Mouse (Mus musculus): ENCODE measurements around the gene 1700023F06Rik. TPM values are rescaled to one million over a fixed set of nuclear protein-coding genes. Genes with fewer than 3 reads are reported as not detected.

1700023F06Rik gene
- polyA plus RNA-seq (2012; rRNA removed; ENCODE audit: low replicate concordance) = 0.24 and 0.34 TPM in 2 replicates

DNA sequence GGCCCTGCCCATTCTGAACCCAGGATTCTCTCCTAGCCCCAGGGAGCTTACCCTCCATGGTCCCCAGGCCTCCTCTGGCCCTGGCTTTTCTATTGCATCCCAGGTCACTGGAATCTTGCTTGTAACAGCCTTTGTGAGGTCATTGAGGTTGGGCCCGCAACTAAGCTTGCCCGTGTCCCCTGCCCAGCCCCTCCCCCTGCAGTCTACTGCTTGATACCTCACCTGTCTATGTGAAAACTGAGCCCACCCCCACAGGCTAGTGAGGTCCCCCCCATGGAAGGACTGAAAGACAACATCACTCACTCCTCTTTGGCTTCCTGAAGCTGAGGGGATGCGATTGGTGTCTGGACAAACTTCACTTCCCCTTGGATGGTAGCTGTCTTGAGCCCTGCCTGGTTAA lies at the start of gene 1700023F06Rik:
TSS of gene 1700023F06Rik (minus strand) at position 101 of the 400 bp plus-strand sequence.

DNA sequence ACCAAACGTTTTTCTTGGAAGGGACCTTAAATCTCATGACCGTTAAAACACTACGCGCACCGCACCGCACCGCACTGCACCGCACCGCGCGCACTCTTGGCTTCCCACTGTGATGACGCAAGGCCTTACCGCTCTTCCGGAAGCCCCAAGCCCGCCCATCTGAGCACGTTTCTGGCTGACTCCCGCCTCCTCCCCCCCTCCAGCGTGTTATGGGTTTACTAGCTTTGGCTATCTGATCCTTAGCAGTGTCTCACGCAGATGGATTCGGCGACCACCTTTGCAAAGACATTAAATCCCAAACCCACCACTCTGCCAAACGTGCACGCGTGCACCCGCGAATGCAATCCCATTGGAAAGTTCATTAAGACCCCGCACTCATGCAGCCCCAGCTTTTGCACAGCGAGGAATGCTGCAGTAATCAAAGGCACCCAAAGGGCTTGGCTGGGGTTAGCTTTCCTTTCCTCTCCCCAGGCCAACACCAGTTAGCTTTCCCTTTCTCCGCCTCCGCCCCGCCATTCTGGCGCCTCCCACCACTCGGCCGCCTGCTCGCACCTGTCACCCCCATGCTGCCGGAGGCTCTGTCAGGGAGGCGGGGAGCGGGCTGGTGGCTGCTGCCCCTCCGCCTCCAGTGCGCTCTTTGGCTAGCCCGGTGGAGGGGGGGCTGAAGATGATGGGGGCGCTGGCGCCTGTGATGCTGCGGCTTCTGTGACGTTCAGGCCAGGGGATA lies 9.6 kb upstream of the 1700023F06Rik start, which contains the start of gene Spata32:
TSS of gene Spata32 (minus strand) at position 643 of the 727 bp plus-strand sequence.

DNA sequence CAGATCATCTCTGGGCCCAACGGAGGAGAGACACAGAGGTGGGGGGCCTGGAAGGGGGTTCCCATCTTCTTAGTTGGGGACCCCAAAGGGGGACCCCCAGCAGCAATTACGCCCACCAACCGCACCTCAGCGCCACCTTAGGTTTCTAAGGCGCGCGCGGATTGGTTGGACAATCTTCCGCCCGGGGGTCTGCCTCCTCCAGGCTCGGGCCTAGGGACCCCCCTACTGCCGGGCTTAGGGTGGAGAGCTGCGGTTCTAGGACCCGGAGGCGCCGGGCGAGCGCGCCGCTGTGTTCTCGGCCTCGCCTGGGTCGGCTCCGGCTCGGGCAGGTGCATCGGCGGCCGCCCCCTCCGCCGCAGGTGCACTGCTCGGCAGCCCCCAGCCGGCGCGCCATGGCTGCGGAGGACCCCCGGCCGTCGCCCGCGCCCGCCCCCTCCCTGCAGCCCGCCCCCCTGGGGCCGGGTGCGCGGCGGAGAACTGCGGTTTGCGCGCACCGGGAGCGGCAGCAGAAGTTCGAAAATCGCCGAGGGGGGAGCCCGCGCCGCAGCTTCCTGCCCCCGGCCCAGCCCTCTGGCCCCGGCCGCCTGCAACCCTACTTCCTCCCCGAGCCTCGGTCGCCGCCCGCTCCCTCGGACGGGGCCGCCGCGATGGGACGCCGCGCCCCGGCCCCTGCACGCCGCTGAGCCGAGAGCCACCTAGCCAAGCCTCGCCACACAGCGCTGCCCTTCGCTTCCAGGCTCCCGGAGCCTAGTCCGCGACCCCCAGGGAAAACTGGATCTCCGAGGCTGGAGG lies 37.7 kb downstream of the 1700023F06Rik start, which contains the start of gene Fmnl1:
TSS of gene Fmnl1 (plus strand) at position 614 of the 792 bp plus-strand sequence.

Other genes with a start within 250 kb of the 1700023F06Rik start
- gene Nmt1, start 180.4 kb downstream of the 1700023F06Rik start, polyA plus RNA-seq (2012; rRNA removed; ENCODE audit: low replicate concordance) = 62.6 and 79.6 TPM in 2 replicates
- gene Dcakd, start 180.2 kb downstream of the 1700023F06Rik start, polyA plus RNA-seq (2012; rRNA removed; ENCODE audit: low replicate concordance) = 73.9 and 113 TPM in 2 replicates
- gene Plcd3, start 106.9 kb downstream of the 1700023F06Rik start, polyA plus RNA-seq (2012; rRNA removed; ENCODE audit: low replicate concordance) = 17.3 and 39.0 TPM in 2 replicates
- 112 and 241 TPM in 2 replicates for gene Acbd4, start 106.9 kb downstream of the 1700023F06Rik start, polyA plus RNA-seq (2012; rRNA removed; ENCODE audit: low replicate concordance)
- gene Hexim1, start 92.3 kb downstream of the 1700023F06Rik start, polyA plus RNA-seq (2012; rRNA removed; ENCODE audit: low replicate concordance) = 19.2 and 30.7 TPM in 2 replicates
- 6.4 and 7.4 TPM in 2 replicates for gene Hexim2, start 76.1 kb downstream of the 1700023F06Rik start, polyA plus RNA-seq (2012; rRNA removed; ENCODE audit: low replicate concordance)
- 15.2 and 22.9 TPM in 2 replicates for gene Fmnl1, start 37.5 kb downstream of the 1700023F06Rik start, polyA plus RNA-seq (2012; rRNA removed; ENCODE audit: low replicate concordance)
- gene Spata32, start 9.9 kb upstream of the 1700023F06Rik start, polyA plus RNA-seq (2012; rRNA removed; ENCODE audit: low replicate concordance) = not detected in 2 replicates
- 6.4 and 18.6 TPM in 2 replicates for gene Map3k14, start 58.9 kb upstream of the 1700023F06Rik start, polyA plus RNA-seq (2012; rRNA removed; ENCODE audit: low replicate concordance)
- 24.3 and 30.8 TPM in 2 replicates for gene Arhgap27, start 155.1 kb upstream of the 1700023F06Rik start, polyA plus RNA-seq (2012; rRNA removed; ENCODE audit: low replicate concordance)
- 30.4 and 38.8 TPM in 2 replicates for gene Plekhm1, start 204.1 kb upstream of the 1700023F06Rik start, polyA plus RNA-seq (2012; rRNA removed; ENCODE audit: low replicate concordance)